Mouse (Mus musculus) embryonic fibroblast, embryonic 13.5 days (primary cell): ENCODE measurements around the gene Gm5475.

ENCODE experiments used
- CTCF ChIP-seq: IDR thresholded peaks from 2 replicates; pipeline ENCODE4 v1.5.1; 2011; ENCODE audit warnings: mild to moderate bottlenecking, control low read depth, low read length, moderate library complexity, borderline replicate concordance; ENCODE audit not compliant: insufficient read depth
- POLR2A ChIP-seq: IDR thresholded peaks from 2 replicates; pipeline ENCODE4 v1.6.1; 2011; ENCODE audit warnings: low read depth, mild to moderate bottlenecking, control low read depth, low read length, moderate library complexity

DNA sequence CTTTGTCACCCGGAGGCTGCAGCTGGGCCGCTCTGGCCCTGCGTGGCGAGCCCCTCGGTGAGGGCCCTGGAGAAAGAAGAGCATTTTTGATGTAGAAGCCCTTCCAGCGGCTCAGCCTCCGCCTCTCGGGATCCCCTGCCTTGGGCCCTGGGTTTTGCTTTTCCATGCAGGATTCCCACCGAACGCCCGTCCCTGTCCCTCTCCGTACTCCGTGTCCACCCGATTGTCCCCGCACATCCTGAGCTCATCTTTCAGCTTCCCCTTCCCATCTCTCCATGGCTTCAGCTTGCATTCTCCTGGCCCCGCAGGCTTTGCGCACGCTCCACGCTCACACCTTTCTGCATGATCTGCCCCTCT lies 47.2 kb downstream of the Gm5475 start:
- TF ChIP-seq CTCF (no peak), POLR2A (no peak)
